Mouse (Mus musculus): Measurements from ENCODE around the gene Olfr645. TPM values are rescaled to one million over a fixed set of nuclear protein-coding genes. Genes with fewer than 3 reads are reported as not detected.

Olfr645 gene
- not detected for polyA plus RNA-seq (2015; fragmentation: Illumina TruSeq; extraction: RNeasy Lipid Tissue Mini Kit (QIAGEN cat#74804); ENCODE audit: insufficient read depth, low read depth, low replicate concordance)

GRCm38 (mm10) chr7:104085365-104085764 is at the start of gene Olfr645:
Gene Olfr645 (minus strand): TSS chr7:104085465.

GRCm38 (mm10) chr7:104129726-104130125 is 44.5 kb upstream of the Olfr645 start, which contains the start of gene Ubqln5:
Gene Ubqln5 (minus strand): TSS chr7:104129826.

GRCm38 (mm10) chr7:104104757-104104972 is 19.4 kb upstream of the Olfr645 start, which contains the start of gene Olfr646:
Gene Olfr646 (plus strand): TSS chr7:104104873.

GRCm38 (mm10) chr7:104071769-104072168 is 13.5 kb downstream of the Olfr645 start, which contains the start of gene Olfr644:
Gene Olfr644 (minus strand): TSS chr7:104071869.

GRCm38 (mm10) chr7:104061345-104061744 is 23.9 kb downstream of the Olfr645 start, which contains the start of gene 4930516K23Rik:
Gene 4930516K23Rik (minus strand): TSS chr7:104061445.

GRCm38 (mm10) chr7:104052566-104052965 is 32.7 kb downstream of the Olfr645 start, which contains the start of gene Olfr642:
Gene Olfr642 (minus strand): TSS chr7:104052666.

GRCm38 (mm10) chr7:104035145-104035544 is 50.1 kb downstream of the Olfr645 start, which contains the start of gene Olfr641:
Gene Olfr641 (plus strand): TSS chr7:104035445.

Other genes starting within 250 kb of the Olfr645 start
- not detected for gene Hbb-bh2, start 244.9 kb downstream of the Olfr645 start, polyA plus RNA-seq (2015; fragmentation: Illumina TruSeq; extraction: RNeasy Lipid Tissue Mini Kit (QIAGEN cat#74804); ENCODE audit: insufficient read depth, low read depth, low replicate concordance)
- not detected for gene Hbb-bh1, start 242.3 kb downstream of the Olfr645 start, polyA plus RNA-seq (2015; fragmentation: Illumina TruSeq; extraction: RNeasy Lipid Tissue Mini Kit (QIAGEN cat#74804); ENCODE audit: insufficient read depth, low read depth, low replicate concordance)
- not detected for gene Hbb-y, start 232.2 kb downstream of the Olfr645 start, polyA plus RNA-seq (2015; fragmentation: Illumina TruSeq; extraction: RNeasy Lipid Tissue Mini Kit (QIAGEN cat#74804); ENCODE audit: insufficient read depth, low read depth, low replicate concordance)
- not detected for gene Olfr66, start 199.2 kb downstream of the Olfr645 start, polyA plus RNA-seq (2015; fragmentation: Illumina TruSeq; extraction: RNeasy Lipid Tissue Mini Kit (QIAGEN cat#74804); ENCODE audit: insufficient read depth, low read depth, low replicate concordance)
- gene Olfr64, start 191.0 kb downstream of the Olfr645 start, polyA plus RNA-seq (2015; fragmentation: Illumina TruSeq; extraction: RNeasy Lipid Tissue Mini Kit (QIAGEN cat#74804); ENCODE audit: insufficient read depth, low read depth, low replicate concordance) = not detected
- gene Olfr65, start 182.0 kb downstream of the Olfr645 start, polyA plus RNA-seq (2015; fragmentation: Illumina TruSeq; extraction: RNeasy Lipid Tissue Mini Kit (QIAGEN cat#74804); ENCODE audit: insufficient read depth, low read depth, low replicate concordance) = not detected
- gene Olfr631, start 156.6 kb downstream of the Olfr645 start, polyA plus RNA-seq (2015; fragmentation: Illumina TruSeq; extraction: RNeasy Lipid Tissue Mini Kit (QIAGEN cat#74804); ENCODE audit: insufficient read depth, low read depth, low replicate concordance) = not detected
- gene Olfr632, start 151.1 kb downstream of the Olfr645 start, polyA plus RNA-seq (2015; fragmentation: Illumina TruSeq; extraction: RNeasy Lipid Tissue Mini Kit (QIAGEN cat#74804); ENCODE audit: insufficient read depth, low read depth, low replicate concordance) = not detected
- not detected for gene Olfr633, start 141.0 kb downstream of the Olfr645 start, polyA plus RNA-seq (2015; fragmentation: Illumina TruSeq; extraction: RNeasy Lipid Tissue Mini Kit (QIAGEN cat#74804); ENCODE audit: insufficient read depth, low read depth, low replicate concordance)
- gene Olfr635, start 114.3 kb downstream of the Olfr645 start, polyA plus RNA-seq (2015; fragmentation: Illumina TruSeq; extraction: RNeasy Lipid Tissue Mini Kit (QIAGEN cat#74804); ENCODE audit: insufficient read depth, low read depth, low replicate concordance) = not detected
- not detected for gene Olfr638, start 86.7 kb downstream of the Olfr645 start, polyA plus RNA-seq (2015; fragmentation: Illumina TruSeq; extraction: RNeasy Lipid Tissue Mini Kit (QIAGEN cat#74804); ENCODE audit: insufficient read depth, low read depth, low replicate concordance)
- gene Olfr639, start 68.2 kb downstream of the Olfr645 start, polyA plus RNA-seq (2015; fragmentation: Illumina TruSeq; extraction: RNeasy Lipid Tissue Mini Kit (QIAGEN cat#74804); ENCODE audit: insufficient read depth, low read depth, low replicate concordance) = not detected
- gene Olfr640, start 59.9 kb downstream of the Olfr645 start, polyA plus RNA-seq (2015; fragmentation: Illumina TruSeq; extraction: RNeasy Lipid Tissue Mini Kit (QIAGEN cat#74804); ENCODE audit: insufficient read depth, low read depth, low replicate concordance) = not detected
- gene Olfr641, start 50.0 kb downstream of the Olfr645 start, polyA plus RNA-seq (2015; fragmentation: Illumina TruSeq; extraction: RNeasy Lipid Tissue Mini Kit (QIAGEN cat#74804); ENCODE audit: insufficient read depth, low read depth, low replicate concordance) = not detected
- gene Olfr642, start 32.8 kb downstream of the Olfr645 start, polyA plus RNA-seq (2015; fragmentation: Illumina TruSeq; extraction: RNeasy Lipid Tissue Mini Kit (QIAGEN cat#74804); ENCODE audit: insufficient read depth, low read depth, low replicate concordance) = not detected
- gene 4930516K23Rik, start 24.0 kb downstream of the Olfr645 start, polyA plus RNA-seq (2015; fragmentation: Illumina TruSeq; extraction: RNeasy Lipid Tissue Mini Kit (QIAGEN cat#74804); ENCODE audit: insufficient read depth, low read depth, low replicate concordance) = not detected
- gene Olfr644, start 13.6 kb downstream of the Olfr645 start, polyA plus RNA-seq (2015; fragmentation: Illumina TruSeq; extraction: RNeasy Lipid Tissue Mini Kit (QIAGEN cat#74804); ENCODE audit: insufficient read depth, low read depth, low replicate concordance) = not detected
- not detected for gene Olfr646, start 19.4 kb upstream of the Olfr645 start, polyA plus RNA-seq (2015; fragmentation: Illumina TruSeq; extraction: RNeasy Lipid Tissue Mini Kit (QIAGEN cat#74804); ENCODE audit: insufficient read depth, low read depth, low replicate concordance)
- gene Ubqln5, start 44.4 kb upstream of the Olfr645 start, polyA plus RNA-seq (2015; fragmentation: Illumina TruSeq; extraction: RNeasy Lipid Tissue Mini Kit (QIAGEN cat#74804); ENCODE audit: insufficient read depth, low read depth, low replicate concordance) = not detected
- gene Olfr643, start 51.9 kb upstream of the Olfr645 start, polyA plus RNA-seq (2015; fragmentation: Illumina TruSeq; extraction: RNeasy Lipid Tissue Mini Kit (QIAGEN cat#74804); ENCODE audit: insufficient read depth, low read depth, low replicate concordance) = not detected
- gene Ubqln3, start 57.8 kb upstream of the Olfr645 start, polyA plus RNA-seq (2015; fragmentation: Illumina TruSeq; extraction: RNeasy Lipid Tissue Mini Kit (QIAGEN cat#74804); ENCODE audit: insufficient read depth, low read depth, low replicate concordance) = not detected
- not detected for gene Ubqlnl, start 65.1 kb upstream of the Olfr645 start, polyA plus RNA-seq (2015; fragmentation: Illumina TruSeq; extraction: RNeasy Lipid Tissue Mini Kit (QIAGEN cat#74804); ENCODE audit: insufficient read depth, low read depth, low replicate concordance)
- gene Olfm5, start 79.4 kb upstream of the Olfr645 start, polyA plus RNA-seq (2015; fragmentation: Illumina TruSeq; extraction: RNeasy Lipid Tissue Mini Kit (QIAGEN cat#74804); ENCODE audit: insufficient read depth, low read depth, low replicate concordance) = not detected
- gene Olfr648, start 97.9 kb upstream of the Olfr645 start, polyA plus RNA-seq (2015; fragmentation: Illumina TruSeq; extraction: RNeasy Lipid Tissue Mini Kit (QIAGEN cat#74804); ENCODE audit: insufficient read depth, low read depth, low replicate concordance) = 0.28 TPM
- gene Olfr649, start 110.5 kb upstream of the Olfr645 start, polyA plus RNA-seq (2015; fragmentation: Illumina TruSeq; extraction: RNeasy Lipid Tissue Mini Kit (QIAGEN cat#74804); ENCODE audit: insufficient read depth, low read depth, low replicate concordance) = not detected
- not detected for gene Trim6, start 133.3 kb upstream of the Olfr645 start, polyA plus RNA-seq (2015; fragmentation: Illumina TruSeq; extraction: RNeasy Lipid Tissue Mini Kit (QIAGEN cat#74804); ENCODE audit: insufficient read depth, low read depth, low replicate concordance)
- gene Trim34a, start 159.0 kb upstream of the Olfr645 start, polyA plus RNA-seq (2015; fragmentation: Illumina TruSeq; extraction: RNeasy Lipid Tissue Mini Kit (QIAGEN cat#74804); ENCODE audit: insufficient read depth, low read depth, low replicate concordance) = 2.8 TPM
- 0.42 TPM for gene Trim5, start 202.6 kb upstream of the Olfr645 start, polyA plus RNA-seq (2015; fragmentation: Illumina TruSeq; extraction: RNeasy Lipid Tissue Mini Kit (QIAGEN cat#74804); ENCODE audit: insufficient read depth, low read depth, low replicate concordance)
- gene Trim12a, start 230.0 kb upstream of the Olfr645 start, polyA plus RNA-seq (2015; fragmentation: Illumina TruSeq; extraction: RNeasy Lipid Tissue Mini Kit (QIAGEN cat#74804); ENCODE audit: insufficient read depth, low read depth, low replicate concordance) = 10.1 TPM
- not detected for gene Trim34b, start 244.0 kb upstream of the Olfr645 start, polyA plus RNA-seq (2015; fragmentation: Illumina TruSeq; extraction: RNeasy Lipid Tissue Mini Kit (QIAGEN cat#74804); ENCODE audit: insufficient read depth, low read depth, low replicate concordance)

Data from pancreas, adult 10 weeks (tissue).